Mouse (Mus musculus) left cerebral cortex, adult 11 months (tissue): ENCODE measurements around the gene Prl6a1.

Source experiments
- DNase-seq: peaks from one replicate; pipeline ENCODE4 v3.0.0; 2022; ENCODE audit warnings: low spot score

Prl6a1 gene

DNA sequence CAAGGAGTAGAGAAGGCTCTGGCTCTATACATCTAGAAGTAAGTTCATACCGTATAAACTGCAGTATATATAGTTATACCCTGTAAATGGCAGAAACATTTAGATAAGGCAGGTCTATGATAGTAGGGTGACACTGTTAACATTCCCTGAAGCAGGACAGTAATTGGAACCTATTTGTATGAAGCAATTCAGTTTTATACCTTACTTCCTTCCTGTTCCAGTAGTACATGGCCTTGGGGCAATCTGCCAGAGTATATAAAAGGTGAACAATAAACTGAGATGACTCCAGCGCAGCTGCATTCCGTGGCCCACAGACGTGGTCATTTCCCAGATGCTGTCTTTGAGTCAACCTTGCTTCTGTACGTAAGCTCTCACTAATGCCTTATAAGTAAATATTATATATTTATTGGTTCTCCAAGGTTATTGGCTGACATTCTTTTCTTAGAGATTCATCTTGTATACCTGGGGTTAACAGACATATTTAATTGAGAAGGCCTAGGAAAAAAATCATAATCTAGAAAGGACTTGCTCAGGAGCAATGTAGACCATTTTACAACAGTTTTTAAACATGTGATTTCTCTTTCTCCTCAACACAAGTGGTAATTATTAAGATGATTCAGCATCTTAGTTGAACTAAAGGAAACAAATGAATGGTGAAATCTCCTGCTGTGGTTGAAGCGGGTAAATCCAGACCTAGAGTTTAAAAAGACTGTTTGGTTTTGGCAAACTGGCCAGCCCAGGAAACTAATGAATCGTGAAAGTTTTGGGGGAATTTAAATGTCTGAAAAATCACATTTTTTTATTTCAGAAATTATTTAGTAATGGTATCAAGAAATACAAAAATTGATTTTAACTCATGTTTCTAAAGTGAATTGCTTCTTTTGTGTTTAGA lies at the start of gene Prl6a1:
Gene Prl6a1 (plus strand): TSS at position 294 of the 892 bp plus-strand sequence.
- no peak for DNase-seq

- DNase-seq = no peak
These were observed 22.6 kb downstream of the Prl6a1 start for GRCm38 (mm10) chr13:27334989-27335388.

DNA sequence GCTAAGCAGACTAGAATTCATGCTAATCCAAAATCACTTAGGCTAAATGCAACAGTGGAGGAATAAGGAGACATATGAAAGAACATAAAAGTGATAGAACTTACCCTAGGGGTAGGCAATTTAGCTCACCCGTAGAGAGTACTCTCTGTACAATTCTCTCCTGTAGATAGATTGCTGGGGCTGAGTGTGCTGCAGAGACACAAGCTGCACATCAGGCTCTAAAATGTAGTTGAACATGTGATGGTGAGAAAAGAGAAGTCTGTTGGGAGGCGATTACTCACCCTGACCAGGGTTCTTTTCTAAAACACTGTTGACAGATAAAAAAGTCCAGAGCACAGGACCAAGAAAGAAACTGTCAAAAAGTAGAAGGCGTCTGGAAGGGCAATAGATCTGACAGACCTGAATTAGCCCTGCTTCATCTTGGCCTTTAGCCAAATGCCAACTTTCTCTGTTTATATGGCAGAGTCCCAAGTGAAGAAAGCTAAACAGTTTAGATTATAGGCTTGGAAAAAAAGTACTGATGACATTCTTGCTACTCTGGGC lies 30.4 kb downstream of the Prl6a1 start:
- DNase-seq = no peak

GRCm38 (mm10) chr13:27345373-27345772 lies 32.9 kb downstream of the Prl6a1 start, which contains the start of gene Prl8a2:
Gene Prl8a2, plus strand, starts transcription at chr13:27345673.
- DNase-seq = no peak
